Mouse (Mus musculus): ENCODE data around the gene Trio.

DNA sequence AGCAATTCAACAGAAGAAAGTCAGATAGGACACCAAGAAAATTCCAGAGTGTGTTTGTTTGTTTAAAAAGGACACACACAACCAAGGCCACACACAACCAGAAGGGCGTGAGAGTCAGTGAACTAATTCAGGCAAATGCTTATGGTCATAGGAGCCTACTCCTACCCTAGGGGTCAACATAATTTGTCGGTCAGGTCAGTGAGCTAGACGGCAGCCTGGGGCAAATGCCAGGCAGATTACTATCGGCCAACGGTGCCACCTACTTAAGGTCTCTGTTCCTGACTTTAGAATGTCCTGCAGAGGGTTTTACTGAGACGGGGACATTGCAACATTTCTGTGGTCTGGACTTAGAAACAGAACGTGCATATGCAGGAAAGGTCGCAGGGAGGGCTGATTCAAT is 276.9 kb downstream of the Trio start:
- TF ChIP-seq CTCF (IDR thresholded peaks at IDR 0.05; ENCODE audit: control insufficient read depth, insufficient read depth, low read length) (no peak), POLR2A (IDR thresholded peaks at IDR 0.05; ENCODE audit: borderline replicate concordance, control insufficient read depth, low read depth, low read length) (no peak)
